Mouse (Mus musculus) liver, postnatal 0 days (tissue): ENCODE results near the gene Chga. TPM values are rescaled to one million over a fixed set of nuclear protein-coding genes. Genes with fewer than 3 reads are reported as not detected.
A peak's percentile ranks its signal among the peaks of the same experiment; 100 is the strongest.

Source experiments
- ATAC-seq: fragments of 200-750 bp; cut with Nextera tagmentation; 2 replicates; pipeline ENCODE4 v1.8.0; 2017; ENCODE audit warnings: mild to moderate bottlenecking, moderate library complexity
- DNase-seq: peaks from one replicate; pipeline ENCODE4 v3.0.0-alpha.2; 2016
- H3K27ac ChIP-seq: fragments of 300-500 bp; sonication (generic); 2 replicates; pipeline ENCODE4 v1.5.1; 2014; ENCODE audit warnings: antibody characterized with exemption, moderate library complexity, mild to moderate bottlenecking, low read depth
- H3K27me3 ChIP-seq: fragments of 300-500 bp; sonication (generic); 2 replicates; pipeline ENCODE4 v1.6.1; 2014; ENCODE audit warnings: low read length, control low read depth, mixed read lengths; ENCODE audit not compliant: insufficient read depth
- H3K36me3 ChIP-seq: fragments of 300-500 bp; sonication (generic); replicated peaks from 2 replicates; pipeline ENCODE4 v1.6.1; 2014; ENCODE audit warnings: mild to moderate bottlenecking, control low read depth, low read length, moderate library complexity, mixed read lengths; ENCODE audit not compliant: insufficient read depth
- H3K4me1 ChIP-seq: fragments of 300-500 bp; sonication (generic); 2 replicates; pipeline ENCODE4 v1.6.1; 2014; ENCODE audit warnings: antibody characterized with exemption, mild to moderate bottlenecking, control low read depth; ENCODE audit not compliant: insufficient read depth
- H3K4me2 ChIP-seq: fragments of 300-500 bp; sonication (generic); 2 replicates; pipeline ENCODE4 v1.6.1; 2014; ENCODE audit warnings: low read depth, mild to moderate bottlenecking, low read length, moderate library complexity, mixed read lengths
- H3K4me3 ChIP-seq: fragments of 300-500 bp; sonication (generic); 2 replicates; pipeline ENCODE4 v1.5.1; 2014; ENCODE audit warnings: low read depth, low read length
- H3K9ac ChIP-seq: fragments of 300-500 bp; sonication (generic); replicated peaks from 2 replicates; pipeline ENCODE4 v1.6.1; 2014; ENCODE audit warnings: mild to moderate bottlenecking, moderate library complexity
- H3K9me3 ChIP-seq: fragments of 300-500 bp; sonication (generic); 2 replicates; pipeline ENCODE4 v1.6.1; 2016; ENCODE audit warnings: mild to moderate bottlenecking, control low read depth, low read length, mixed read lengths
- CTCF ChIP-seq: sonication (generic); IDR thresholded peaks from 2 replicates; pipeline ENCODE4 v1.5.1; 2016; ENCODE audit warnings: antibody characterized with exemption, low read depth
- EP300 ChIP-seq: IDR thresholded peaks from 2 replicates; pipeline ENCODE4 v1.6.1; 2016; ENCODE audit warnings: antibody characterized with exemption, low read depth, mild to moderate bottlenecking
- WGBS: fragments of 180-500 bp; shearing (Covaris S2); extraction: QIAGEN DNeasy Blood & Tissue Kit; methylation state at CpG from one replicate; pipeline ENCODE4 v1.1.7; 2014; ENCODE audit not compliant: insufficient replicate concordance; 5-methylcytosine and 5-hydroxymethylcytosine counted together
- polyA plus RNA-seq: library from polyadenylated mRNA; unstranded; fragments of >200 nt; fragmentation: Nextera tagmentation; extraction: Ambion mirVana; gene quantifications from 2 replicates; pipeline ENCODE4 v1.2.1, GENCODE M21; 2015

Chga gene
- polyA plus RNA-seq, 1 experiment from 2014 or later = 0.45 TPM

- Histone ChIP-seq H3K36me3 (no peaks in the 10 kb centered on the region; the same call in 1 of the 2 replicates), H3K9me3 (no peaks in the 10 kb centered on the region), H3K9ac (no peak overlapping the region), H3K4me2 (no peak overlapping the region), H3K4me3 (no peak overlapping the region), H3K4me1 (no peaks in the 10 kb centered on the region), H3K27me3 (no peaks in the 10 kb centered on the region), H3K27ac (no peak overlapping the region)
- 72% methylated on average over 7 of the region's 7 CpGs for WGBS
- no peak for TF ChIP-seq CTCF
- no peak for TF ChIP-seq EP300
- DNase-seq = no peak
- no peak for ATAC-seq
Measured at GRCm38 (mm10) chr12:102568219-102568618, 13.4 kb downstream of the Chga start.

GRCm38 (mm10) chr12:102570111-102570510 lies 15.3 kb downstream of the Chga start:
- TF ChIP-seq CTCF (no peak), EP300 (no peak)
- H3K4me2 ChIP-seq = no peak overlapping the region
- H3K4me3 ChIP-seq = no peak overlapping the region
- no peaks in the 10 kb centered on the region for H3K9me3 ChIP-seq
- DNase-seq (no peak), ATAC-seq (no peak)
- H3K9ac ChIP-seq = no peak overlapping the region
- H3K27me3 ChIP-seq = no peaks in the 10 kb centered on the region
- WGBS = 74% methylated on average over 13 of the region's 13 CpGs
- H3K36me3 ChIP-seq = peaks cover 10% of the 10 kb centered on the region
- no peaks in the 10 kb centered on the region for H3K4me1 ChIP-seq
- H3K27ac ChIP-seq = no peak overlapping the region

GRCm38 (mm10) chr12:102570734-102571133 lies 16.0 kb downstream of the Chga start:
- Histone ChIP-seq H3K36me3 (peaks cover 12% of the 10 kb centered on the region), H3K4me3 (no peak overlapping the region), H3K27ac (no peak overlapping the region), H3K9ac (no peak overlapping the region), H3K27me3 (no peaks in the 10 kb centered on the region), H3K4me2 (no peak overlapping the region), H3K4me1 (no peaks in the 10 kb centered on the region), H3K9me3 (no peaks in the 10 kb centered on the region)
- TF ChIP-seq EP300 (no peak), CTCF (no peak)
- DNase-seq (no peak), ATAC-seq (no peak)
- 68% methylated on average over 5 of the region's 5 CpGs for WGBS

GRCm38 (mm10) chr12:102571666-102572065 lies 16.9 kb downstream of the Chga start:
- H3K27me3 ChIP-seq = no peaks in the 10 kb centered on the region
- 73% methylated on average over 9 of the region's 9 CpGs for WGBS
- no peak for TF ChIP-seq EP300
- TF ChIP-seq CTCF = no peak
- DNase-seq (no peak), ATAC-seq (no peak)
- no peak overlapping the region for H3K4me2 ChIP-seq
- H3K9me3 ChIP-seq = no peaks in the 10 kb centered on the region
- no peak overlapping the region for H3K27ac ChIP-seq
- H3K4me3 ChIP-seq = no peak overlapping the region
- H3K9ac ChIP-seq = no peak overlapping the region
- peaks cover 12% of the 10 kb centered on the region for H3K36me3 ChIP-seq
- H3K4me1 ChIP-seq = no peaks in the 10 kb centered on the region

GRCm38 (mm10) chr12:102573036-102573435 lies 18.3 kb downstream of the Chga start:
- Histone ChIP-seq H3K9ac (no peak overlapping the region), H3K27ac (no peak overlapping the region), H3K9me3 (no peaks in the 10 kb centered on the region), H3K27me3 (no peaks in the 10 kb centered on the region), H3K4me1 (no peaks in the 10 kb centered on the region), H3K36me3 (peaks cover 15% of the 10 kb centered on the region), H3K4me3 (no peak overlapping the region), H3K4me2 (no peak overlapping the region)
- DNase-seq (no peak), ATAC-seq (no peak)
- TF ChIP-seq CTCF (no peak), EP300 (no peak)
- 74% methylated on average over 7 of the region's 7 CpGs for WGBS

GRCm38 (mm10) chr12:102575541-102576329 lies 21.0 kb downstream of the Chga start:
- no peak overlapping the region for H3K9ac ChIP-seq
- H3K36me3 ChIP-seq = peaks cover 19% of the 10 kb centered on the region
- no peak overlapping the region for H3K4me2 ChIP-seq
- WGBS = 80% methylated on average over 5 of the region's 5 CpGs
- H3K4me1 ChIP-seq = no peaks in the 10 kb centered on the region
- no peak for ATAC-seq
- TF ChIP-seq CTCF = peak; percentile 44; the same call in 1 of the 2 replicates
- TF ChIP-seq EP300 = no peak
- no peaks in the 10 kb centered on the region for H3K27me3 ChIP-seq
- no peak overlapping the region for H3K27ac ChIP-seq
- H3K4me3 ChIP-seq = no peak overlapping the region
- no peak for DNase-seq
- H3K9me3 ChIP-seq = no peaks in the 10 kb centered on the region
